Mouse (Mus musculus): ENCODE data around the gene Mboat2. TPM values are rescaled to one million over a fixed set of nuclear protein-coding genes. Genes with fewer than 3 reads are reported as not detected.

Gene Mboat2
- polyA plus RNA-seq, 1 experiment from 2014 or later = 51.7 TPM

DNA sequence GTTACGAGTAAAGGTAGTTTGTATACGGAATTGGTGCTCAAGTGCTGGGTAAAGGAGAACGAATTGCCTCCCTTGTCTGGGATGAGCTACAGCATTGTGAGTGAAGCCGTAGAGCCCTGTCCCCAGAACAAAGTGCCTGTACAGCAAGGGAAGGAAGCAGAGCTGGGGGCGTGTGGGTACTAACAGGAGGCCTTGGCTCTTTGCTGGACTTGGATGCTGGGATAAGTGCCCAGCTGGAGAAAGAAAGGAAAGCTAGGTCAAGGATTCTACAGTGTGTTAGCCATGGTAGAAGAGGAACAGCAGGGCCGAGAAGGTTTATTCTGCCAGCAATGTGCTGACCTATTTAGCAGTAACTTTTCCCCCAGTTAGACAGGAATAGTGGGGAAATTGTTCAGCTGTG, 134.7 kb downstream of the Mboat2 start:
- no peak overlapping the region for H3K9ac ChIP-seq (ENCODE audit: low read length)
- H3K27me3 ChIP-seq (ENCODE audit: control insufficient read depth, insufficient read depth, low read length) = no peaks in the 10 kb centered on the region
- ATAC-seq (ENCODE audit: insufficient number of reproducible peaks, low FRiP score, low TSS enrichment, low read depth) (no peak), DNase-seq (ENCODE audit: low spot score) (no peak)
- no peak overlapping the region for H3K4me2 ChIP-seq (ENCODE audit: low read depth, severe bottlenecking)
- no peaks in the 10 kb centered on the region for H3K9me3 ChIP-seq (ENCODE audit: control insufficient read depth, low read length)
- no peaks in the 10 kb centered on the region for H3K4me1 ChIP-seq (ENCODE audit: control insufficient read depth, insufficient read depth, low read length)
- WGBS = 83% methylated on average over 6 of the region's 6 CpGs
- no peak overlapping the region for H3K4me3 ChIP-seq (ENCODE audit: low read depth, low read length)
- H3K27ac ChIP-seq (replicated peaks; ENCODE audit: low read depth, low read length) = no peak overlapping the region
- H3K36me3 ChIP-seq (ENCODE audit: control insufficient read depth, insufficient read depth, low read length) = no peaks in the 10 kb centered on the region

DNA sequence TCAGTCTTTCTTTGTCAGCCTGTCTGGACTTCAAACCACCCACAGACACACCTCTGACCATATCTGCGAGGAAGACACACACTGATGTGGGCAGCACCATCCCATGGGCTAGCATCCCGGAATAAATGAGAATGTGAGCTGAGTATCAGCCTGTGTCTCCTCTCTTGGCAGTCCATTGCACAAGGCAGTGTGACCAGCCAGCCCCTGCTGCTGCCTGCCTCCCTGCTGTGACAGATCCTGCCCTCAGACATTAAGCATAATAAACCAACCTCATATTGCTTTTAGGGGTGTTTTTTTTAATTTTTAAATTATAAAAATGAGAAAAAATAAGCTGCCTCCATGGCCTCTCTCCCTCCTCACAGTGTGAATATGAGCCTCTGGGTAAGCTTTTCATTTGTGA, 135.4 kb downstream of the Mboat2 start:
- H3K9ac ChIP-seq (ENCODE audit: low read length) = no peak overlapping the region
- H3K4me3 ChIP-seq (ENCODE audit: low read depth, low read length) = no peak overlapping the region
- no peaks in the 10 kb centered on the region for H3K9me3 ChIP-seq (ENCODE audit: control insufficient read depth, low read length)
- no peak for DNase-seq (ENCODE audit: low spot score)
- 95% methylated on average over 2 of the region's 2 CpGs for WGBS
- H3K27me3 ChIP-seq (ENCODE audit: control insufficient read depth, insufficient read depth, low read length) = no peaks in the 10 kb centered on the region
- no peaks in the 10 kb centered on the region for H3K4me1 ChIP-seq (ENCODE audit: control insufficient read depth, insufficient read depth, low read length)
- no peaks in the 10 kb centered on the region for H3K36me3 ChIP-seq (ENCODE audit: control insufficient read depth, insufficient read depth, low read length)
- no peak for ATAC-seq (ENCODE audit: insufficient number of reproducible peaks, low FRiP score, low TSS enrichment, low read depth)
- no peak overlapping the region for H3K27ac ChIP-seq (replicated peaks; ENCODE audit: low read depth, low read length)
- H3K4me2 ChIP-seq (ENCODE audit: low read depth, severe bottlenecking) = no peak overlapping the region

DNA sequence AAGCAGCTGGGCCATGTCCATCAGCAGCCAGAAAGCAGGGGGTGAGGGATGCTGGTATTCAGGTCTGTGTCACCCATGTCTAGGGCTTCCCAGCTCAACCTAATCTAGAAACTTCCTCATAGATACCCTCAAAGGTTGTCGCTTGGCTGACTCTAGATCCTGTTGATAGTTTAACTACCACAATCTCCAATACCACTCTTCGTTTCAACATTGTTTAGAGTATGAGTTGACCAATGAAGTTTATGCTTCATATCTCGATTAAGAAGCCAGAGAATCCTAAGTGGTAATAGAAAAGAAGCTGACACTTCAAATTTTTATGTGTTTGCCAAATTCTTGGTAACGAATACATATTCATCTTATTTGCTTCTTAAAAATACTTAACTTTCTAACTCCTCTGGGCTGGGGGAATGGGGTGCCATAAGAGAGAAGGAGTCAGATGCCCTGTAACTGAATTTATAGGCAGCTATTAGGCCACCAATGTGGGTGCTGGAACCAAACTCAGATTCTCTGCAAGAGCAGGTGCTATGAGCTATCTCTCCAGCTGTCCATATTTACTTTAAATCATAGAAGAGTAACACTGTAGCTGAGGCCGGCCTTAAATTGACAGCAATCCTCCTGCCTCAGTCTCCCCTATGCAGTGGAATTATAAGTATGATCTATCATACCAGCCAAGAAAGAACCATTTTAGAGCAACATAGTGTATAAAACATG, 141.0 kb downstream of the Mboat2 start:
- Histone ChIP-seq H3K27me3 (ENCODE audit: control insufficient read depth, insufficient read depth, low read length) (no peaks in the 10 kb centered on the region), H3K4me2 (ENCODE audit: low read depth, severe bottlenecking) (no peak overlapping the region), H3K4me3 (ENCODE audit: low read depth, low read length) (no peak overlapping the region), H3K9me3 (ENCODE audit: control insufficient read depth, low read length) (no peaks in the 10 kb centered on the region), H3K4me1 (ENCODE audit: control insufficient read depth, insufficient read depth, low read length) (no peaks in the 10 kb centered on the region), H3K9ac (ENCODE audit: low read length) (no peak overlapping the region), H3K27ac (replicated peaks; ENCODE audit: low read depth, low read length) (no peak overlapping the region), H3K36me3 (ENCODE audit: control insufficient read depth, insufficient read depth, low read length) (no peaks in the 10 kb centered on the region)
- WGBS = 87% methylated on average over 5 of the region's 5 CpGs
- DNase-seq (ENCODE audit: low spot score) (no peak), ATAC-seq (ENCODE audit: insufficient number of reproducible peaks, low FRiP score, low TSS enrichment, low read depth) (no peak)

DNA sequence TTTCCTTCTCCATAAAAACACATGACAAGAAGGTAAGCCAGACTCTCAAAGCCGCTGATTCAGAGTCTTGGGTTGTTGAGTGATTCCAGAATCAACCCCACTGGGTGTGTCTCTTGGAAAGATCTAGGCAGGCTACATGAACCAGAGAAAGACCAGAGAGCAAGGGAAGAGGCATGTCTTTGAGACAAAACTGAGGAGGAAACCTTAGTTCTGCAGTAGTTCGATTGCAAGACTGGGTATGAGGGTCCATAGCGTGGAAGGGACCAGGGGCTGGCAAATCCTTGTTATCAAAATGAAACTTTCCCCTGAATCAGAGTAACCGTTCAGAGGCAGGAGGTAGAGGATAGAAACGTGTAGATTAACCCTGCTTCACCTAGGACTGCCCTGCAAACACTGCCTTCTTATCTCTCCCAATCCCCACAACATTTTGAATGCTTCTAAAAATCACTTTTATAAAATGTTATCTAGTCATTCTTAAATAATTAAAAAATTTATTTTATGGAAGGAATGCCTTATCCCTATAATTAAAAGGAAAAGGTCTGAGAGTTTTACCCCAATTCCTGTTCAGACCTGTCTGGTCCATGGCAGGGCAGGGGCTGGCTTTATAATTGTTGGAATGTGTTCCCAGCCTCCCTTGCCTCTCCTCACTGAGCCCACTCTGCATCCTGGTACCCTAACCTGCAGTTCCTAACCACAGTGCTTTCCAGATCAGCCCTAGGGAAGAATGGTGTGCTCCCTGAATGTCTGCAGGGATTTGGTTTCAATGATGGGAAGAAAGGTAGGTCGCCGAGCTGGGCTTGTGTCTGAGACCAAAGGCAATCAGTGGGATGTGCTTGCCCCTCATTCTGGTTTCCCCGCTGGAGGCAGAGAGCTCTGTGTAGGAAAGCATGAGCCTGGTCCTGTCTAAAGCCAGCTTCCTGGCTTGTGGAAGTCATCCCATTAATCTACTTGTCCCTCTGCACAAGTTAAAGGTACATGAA, 142.0 kb downstream of the Mboat2 start:
- H3K27me3 ChIP-seq (ENCODE audit: control insufficient read depth, insufficient read depth, low read length) = no peaks in the 10 kb centered on the region
- no peak overlapping the region for H3K4me2 ChIP-seq (ENCODE audit: low read depth, severe bottlenecking)
- no peak overlapping the region for H3K9ac ChIP-seq (ENCODE audit: low read length)
- ATAC-seq (ENCODE audit: insufficient number of reproducible peaks, low FRiP score, low TSS enrichment, low read depth) (no peak), DNase-seq (ENCODE audit: low spot score) (no peak)
- no peak overlapping the region for H3K4me3 ChIP-seq (ENCODE audit: low read depth, low read length)
- H3K27ac ChIP-seq (replicated peaks; ENCODE audit: low read depth, low read length) = no peak overlapping the region
- 66% methylated on average over 8 of the region's 8 CpGs for WGBS
- no peaks in the 10 kb centered on the region for H3K9me3 ChIP-seq (ENCODE audit: control insufficient read depth, low read length)
- no peaks in the 10 kb centered on the region for H3K4me1 ChIP-seq (ENCODE audit: control insufficient read depth, insufficient read depth, low read length)
- H3K36me3 ChIP-seq (ENCODE audit: control insufficient read depth, insufficient read depth, low read length) = no peaks in the 10 kb centered on the region

DNA sequence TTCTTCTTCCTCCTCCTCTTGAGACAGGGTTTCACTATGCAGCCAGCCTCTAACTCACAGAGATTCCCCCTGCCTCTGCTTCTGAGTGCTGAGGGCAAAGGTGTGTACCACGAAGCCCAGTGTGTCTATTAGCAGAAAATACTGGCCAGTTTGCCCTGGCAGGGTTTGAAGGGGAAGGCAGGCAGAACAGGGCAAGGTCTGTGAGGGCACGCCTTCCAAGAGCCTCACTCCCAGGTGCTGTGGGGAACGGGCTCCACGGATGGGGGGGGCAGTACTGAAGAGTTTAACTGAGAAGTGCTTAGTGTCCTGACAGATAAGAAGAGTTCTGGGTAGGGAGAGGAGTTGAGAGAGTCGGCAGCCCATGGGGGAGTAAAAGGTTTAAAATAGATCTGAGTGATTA, 142.9 kb downstream of the Mboat2 start:
- WGBS = 72% methylated on average over 5 of the region's 5 CpGs
- Histone ChIP-seq H3K27me3 (ENCODE audit: control insufficient read depth, insufficient read depth, low read length) (no peaks in the 10 kb centered on the region), H3K9me3 (ENCODE audit: control insufficient read depth, low read length) (no peaks in the 10 kb centered on the region), H3K9ac (ENCODE audit: low read length) (no peak overlapping the region), H3K4me3 (ENCODE audit: low read depth, low read length) (no peak overlapping the region), H3K27ac (replicated peaks; ENCODE audit: low read depth, low read length) (no peak overlapping the region), H3K4me2 (ENCODE audit: low read depth, severe bottlenecking) (no peak overlapping the region), H3K36me3 (ENCODE audit: control insufficient read depth, insufficient read depth, low read length) (no peaks in the 10 kb centered on the region), H3K4me1 (ENCODE audit: control insufficient read depth, insufficient read depth, low read length) (no peaks in the 10 kb centered on the region)
- DNase-seq (ENCODE audit: low spot score) (no peak), ATAC-seq (ENCODE audit: insufficient number of reproducible peaks, low FRiP score, low TSS enrichment, low read depth) (no peak)

DNA sequence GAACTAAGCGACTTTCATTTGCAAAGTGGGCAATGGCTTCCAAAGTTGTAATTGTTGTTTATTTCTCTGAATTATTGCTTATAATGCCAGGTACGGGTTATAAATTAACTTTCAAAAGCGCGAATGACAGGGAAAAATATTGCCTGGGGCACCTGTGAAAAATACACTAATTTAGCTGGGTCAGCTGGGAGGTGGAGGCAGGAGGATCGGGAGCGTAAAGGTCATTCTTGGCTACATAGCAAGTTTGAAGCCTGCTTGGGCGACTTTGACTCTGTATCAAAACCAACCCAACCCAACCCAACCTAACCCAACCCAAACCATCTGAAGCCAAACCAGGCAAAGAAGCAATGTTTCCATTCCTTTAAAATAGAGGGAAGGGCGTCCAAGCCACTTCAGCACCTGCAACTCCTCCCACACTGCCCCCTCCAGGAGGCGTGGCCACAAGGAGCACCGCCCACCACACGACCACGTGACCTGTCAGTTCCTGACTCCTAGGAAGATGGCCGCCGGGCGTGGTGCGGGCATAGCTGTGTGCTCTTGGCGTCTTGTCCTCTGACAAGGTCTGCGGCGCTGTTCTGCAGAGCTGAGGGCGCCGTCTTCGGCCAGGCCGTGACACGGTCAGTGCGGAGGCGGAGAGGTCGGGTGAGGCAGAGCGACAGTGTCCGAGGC, 143.9 kb downstream of the Mboat2 start, which contains the start of gene Kidins220:
Gene Kidins220, plus strand, starts transcription at position 480 of the 669 bp plus-strand sequence.
- H3K27me3 ChIP-seq (ENCODE audit: control insufficient read depth, insufficient read depth, low read length) = no peaks in the 10 kb centered on the region
- DNase-seq (ENCODE audit: low spot score) (peak; percentile 97), ATAC-seq (ENCODE audit: insufficient number of reproducible peaks, low FRiP score, low TSS enrichment, low read depth) (peak; percentile 92)
- peak within 1 kb of the TSS; percentile 57 for H3K9ac ChIP-seq (ENCODE audit: low read length)
- H3K9me3 ChIP-seq (ENCODE audit: control insufficient read depth, low read length) = no peaks in the 10 kb centered on the region
- H3K4me2 ChIP-seq (ENCODE audit: low read depth, severe bottlenecking) = peak within 1 kb of the TSS; percentile 69
- peak within 1 kb of the TSS; percentile 76 for H3K4me3 ChIP-seq (ENCODE audit: low read depth, low read length)
- no peaks in the 10 kb centered on the region for H3K4me1 ChIP-seq (ENCODE audit: control insufficient read depth, insufficient read depth, low read length)
- H3K27ac ChIP-seq (replicated peaks; ENCODE audit: low read depth, low read length) = peak within 1 kb of the TSS; percentile 45; the same call in 1 of the 2 replicates
- WGBS = 15% methylated on average over 26 of the region's 29 CpGs
- H3K36me3 ChIP-seq (ENCODE audit: control insufficient read depth, insufficient read depth, low read length) = no peaks in the 10 kb centered on the region

DNA sequence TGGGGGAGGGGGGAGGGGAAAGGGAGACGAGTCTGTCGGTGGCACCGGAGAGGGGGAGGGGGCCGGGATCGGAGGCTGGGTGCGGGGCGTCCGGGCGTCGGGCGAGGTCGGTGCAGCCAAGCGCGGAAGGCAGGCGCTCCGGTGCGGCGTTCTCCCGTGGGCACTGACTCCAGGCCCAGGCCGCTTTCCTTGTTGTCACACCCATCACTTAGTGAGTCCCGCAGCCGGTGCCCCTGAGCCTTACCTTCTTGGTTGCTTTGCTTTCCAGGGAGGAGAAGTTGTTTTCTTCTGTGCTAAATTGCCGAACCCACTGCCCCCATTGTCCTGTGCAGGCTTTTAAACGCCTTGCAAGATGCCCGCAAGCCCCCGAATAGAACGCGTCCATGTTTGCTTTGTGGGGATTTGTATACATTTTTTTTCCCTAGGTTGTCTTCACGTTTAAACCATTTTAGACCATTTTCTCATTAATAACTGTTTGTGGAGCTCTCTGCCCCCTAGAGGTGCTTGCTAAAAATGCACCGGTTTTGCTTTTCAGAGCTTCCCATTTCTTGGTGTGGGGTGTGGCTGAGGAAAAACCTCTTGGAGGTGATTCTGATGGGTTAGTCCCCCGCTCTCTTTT, 144.5 kb downstream of the Mboat2 start:
- no peaks in the 10 kb centered on the region for H3K27me3 ChIP-seq (ENCODE audit: control insufficient read depth, insufficient read depth, low read length)
- peak overlapping the region; percentile 45; the same call in 1 of the 2 replicates for H3K27ac ChIP-seq (replicated peaks; ENCODE audit: low read depth, low read length)
- peak overlapping the region; percentile 76 for H3K4me3 ChIP-seq (ENCODE audit: low read depth, low read length)
- ATAC-seq (ENCODE audit: insufficient number of reproducible peaks, low FRiP score, low TSS enrichment, low read depth) (peak; percentile 10; the same call in 1 of the 2 replicates), DNase-seq (ENCODE audit: low spot score) (peak; percentile 79)
- H3K9me3 ChIP-seq (ENCODE audit: control insufficient read depth, low read length) = no peaks in the 10 kb centered on the region
- H3K4me2 ChIP-seq (ENCODE audit: low read depth, severe bottlenecking) = peak overlapping the region; percentile 69
- H3K9ac ChIP-seq (ENCODE audit: low read length) = peak overlapping the region; percentile 57
- no peaks in the 10 kb centered on the region for H3K4me1 ChIP-seq (ENCODE audit: control insufficient read depth, insufficient read depth, low read length)
- H3K36me3 ChIP-seq (ENCODE audit: control insufficient read depth, insufficient read depth, low read length) = no peaks in the 10 kb centered on the region
- WGBS = under 1% methylated on average over 28 of the region's 31 CpGs

DNA sequence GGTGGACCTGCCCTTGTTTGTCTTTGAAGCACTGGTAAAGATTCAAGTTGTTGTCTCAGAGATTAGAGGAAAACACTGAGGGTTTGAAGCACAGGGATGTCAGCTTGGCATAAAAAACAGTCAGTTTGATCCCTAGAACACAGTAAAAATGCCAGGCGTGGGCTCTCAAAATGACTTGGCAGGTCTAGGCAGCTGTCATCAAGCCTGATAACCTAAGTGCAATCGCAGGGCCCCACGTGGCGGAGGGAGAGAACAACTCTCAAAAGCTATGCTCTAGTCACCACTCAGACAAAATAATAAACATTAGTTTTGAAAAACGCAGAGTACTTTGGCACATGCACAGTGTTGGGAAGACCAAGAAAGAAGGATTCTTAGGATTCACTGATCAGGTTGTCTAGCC, 154.5 kb downstream of the Mboat2 start:
- H3K9me3 ChIP-seq (ENCODE audit: control insufficient read depth, low read length) = no peaks in the 10 kb centered on the region
- H3K4me1 ChIP-seq (ENCODE audit: control insufficient read depth, insufficient read depth, low read length) = no peaks in the 10 kb centered on the region
- DNase-seq (ENCODE audit: low spot score) = no peak
- H3K4me2 ChIP-seq (ENCODE audit: low read depth, severe bottlenecking) = no peak overlapping the region
- no peak overlapping the region for H3K9ac ChIP-seq (ENCODE audit: low read length)
- no peak for ATAC-seq (ENCODE audit: insufficient number of reproducible peaks, low FRiP score, low TSS enrichment, low read depth)
- H3K36me3 ChIP-seq (ENCODE audit: control insufficient read depth, insufficient read depth, low read length) = no peaks in the 10 kb centered on the region; the same call in 1 of the 2 replicates
- no peaks in the 10 kb centered on the region for H3K27me3 ChIP-seq (ENCODE audit: control insufficient read depth, insufficient read depth, low read length)
- 88% methylated on average over 5 of the region's 5 CpGs for WGBS
- no peak overlapping the region for H3K4me3 ChIP-seq (ENCODE audit: low read depth, low read length)
- H3K27ac ChIP-seq (replicated peaks; ENCODE audit: low read depth, low read length) = no peak overlapping the region
